Mouse (Mus musculus): ENCODE data around the gene Gm17660.

DNA sequence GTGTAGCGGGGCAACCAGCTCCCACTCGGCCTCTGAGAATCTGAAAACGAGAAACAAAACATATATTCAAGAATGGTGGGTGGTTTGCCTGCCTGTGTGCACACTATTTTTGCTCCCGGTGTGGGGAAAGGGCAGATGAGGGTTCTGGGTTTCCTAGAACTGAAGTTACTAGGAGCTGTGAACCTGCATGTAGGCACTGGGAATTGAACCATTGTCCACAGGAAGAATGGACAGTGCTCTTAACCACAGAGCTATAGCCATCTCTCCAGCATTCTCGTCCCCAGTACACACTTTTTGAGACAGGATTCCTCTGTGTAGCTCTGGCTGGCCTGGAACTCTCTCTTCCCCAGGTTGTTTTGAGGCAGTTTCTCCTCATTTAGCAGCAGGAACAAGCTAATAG, 54.9 kb downstream of the Gm17660 start:
- TF ChIP-seq CTCF (IDR thresholded peaks at IDR 0.05; ENCODE audit: extremely low read depth, insufficient read depth, low read length) (no peak), POLR2A (IDR thresholded peaks at IDR 0.05; ENCODE audit: extremely low read depth, insufficient read depth, low read length) (no peak)
